Mouse (Mus musculus) liver, adult 2 months (tissue): ENCODE data around the gene Mst1. TPM values are rescaled to one million over a fixed set of nuclear protein-coding genes. Genes with fewer than 3 reads are reported as not detected.

Experiments used
- DNase-seq: peaks from one replicate; pipeline ENCODE4 v3.0.0-alpha.2; 2011; ENCODE audit warnings: low read depth, low spot score; ENCODE audit errors: extremely low read depth
- H3K27ac ChIP-seq: fragments of 200-500 bp; replicated peaks from 2 replicates; pipeline ENCODE4 v1.5.1; 2012; ENCODE audit warnings: low read depth, mild to moderate bottlenecking, control low read depth, inconsistent platforms, low read length; ENCODE audit not compliant: insufficient read depth
- H3K27me3 ChIP-seq: fragments of 200-500 bp; 2 replicates; pipeline ENCODE4 v1.6.1; 2012; ENCODE audit warnings: mild to moderate bottlenecking, moderate library complexity, low read length, inconsistent platforms; ENCODE audit not compliant: control insufficient read depth, insufficient read depth
- H3K36me3 ChIP-seq: fragments of 200-500 bp; 2 replicates; pipeline ENCODE4 v1.6.1; 2012; ENCODE audit warnings: low read length, inconsistent platforms; ENCODE audit not compliant: control insufficient read depth, insufficient read depth
- H3K4me1 ChIP-seq: fragments of 200-500 bp; 2 replicates; pipeline ENCODE4 v1.6.1; 2011; ENCODE audit warnings: low read length; ENCODE audit not compliant: control insufficient read depth, insufficient read depth
- H3K4me3 ChIP-seq: fragments of 200-500 bp; 2 replicates; pipeline ENCODE4 v1.5.1; 2011; ENCODE audit warnings: low read depth, mild to moderate bottlenecking, control low read depth, low read length, moderate library complexity; ENCODE audit not compliant: insufficient read depth
- H3K79me2 ChIP-seq: fragments of 200-500 bp; 2 replicates; pipeline ENCODE4 v1.6.1; 2012; ENCODE audit warnings: inconsistent platforms, mild to moderate bottlenecking, low read length, moderate library complexity; ENCODE audit not compliant: control insufficient read depth, insufficient read depth
- H3K9ac ChIP-seq: fragments of 200-500 bp; 2 replicates; pipeline ENCODE4 v1.6.1; 2012; ENCODE audit warnings: low read depth, mild to moderate bottlenecking, control low read depth, inconsistent platforms, low read length
- CTCF ChIP-seq: fragments of 200-500 bp; IDR thresholded peaks from 2 replicates; pipeline ENCODE4 v1.5.1; 2011; ENCODE audit warnings: low read depth, low read length, control low read depth
- POLR2A ChIP-seq: fragments of 200-500 bp; IDR thresholded peaks from 2 replicates; pipeline ENCODE4 v1.6.1; 2011; ENCODE audit warnings: low read length, control low read depth; ENCODE audit not compliant: insufficient read depth; ENCODE audit errors: extremely low read depth
- WGBS: fragments of 180-500 bp; shearing (Covaris S2); methylation state at CpG from one replicate; pipeline ENCODE4 v1.1.7; 2018; 5-methylcytosine and 5-hydroxymethylcytosine counted together
- polyA plus RNA-seq: library from polyadenylated mRNA; depleted of rRNA; stranded (reverse); fragments of >200 nt; gene quantifications from 2 replicates; pipeline ENCODE4 v1.2.3, GENCODE M21; 2012
- total RNA-seq: library from RNA; depleted of rRNA; stranded (reverse); fragments of >200 nt; gene quantifications from 2 replicates; pipeline ENCODE4 v1.2.3, GENCODE M21; 2014

Mst1 gene
- total and polyA plus RNA-seq, 2 experiments = 143 to 264 TPM

DNA sequence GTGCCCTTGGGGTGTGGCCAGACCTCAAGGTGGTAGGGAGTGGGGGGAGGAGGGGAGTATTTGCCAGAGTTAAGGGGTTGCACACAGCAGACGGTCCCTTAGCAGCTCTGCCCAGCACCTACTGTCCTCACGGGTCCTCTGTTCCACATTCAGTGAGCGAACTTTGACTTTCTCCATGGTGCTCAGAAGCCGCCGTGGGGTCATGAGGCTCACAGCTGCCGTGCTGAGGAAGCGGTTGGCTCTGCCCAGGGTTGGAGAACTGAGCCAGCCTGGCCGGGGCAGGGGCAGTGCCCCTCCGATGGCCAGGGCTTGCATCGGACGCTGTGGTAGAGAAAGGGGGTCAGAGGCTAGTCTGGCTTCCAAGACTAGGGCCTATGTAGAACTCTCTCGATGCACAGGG is 16.9 kb upstream of the Mst1 start:
- H3K4me3 ChIP-seq = no peak overlapping the region
- WGBS = 83% methylated on average over 12 of the region's 12 CpGs
- no peaks in the 10 kb centered on the region for H3K4me1 ChIP-seq
- no peak for TF ChIP-seq CTCF
- TF ChIP-seq POLR2A = no peak
- no peaks in the 10 kb centered on the region for H3K79me2 ChIP-seq
- no peaks in the 10 kb centered on the region for H3K27me3 ChIP-seq
- DNase-seq = no peak
- no peak overlapping the region for H3K27ac ChIP-seq
- H3K9ac ChIP-seq = no peak overlapping the region
- H3K36me3 ChIP-seq = peaks cover 16% of the 10 kb centered on the region; the same call in 1 of the 2 replicates

DNA sequence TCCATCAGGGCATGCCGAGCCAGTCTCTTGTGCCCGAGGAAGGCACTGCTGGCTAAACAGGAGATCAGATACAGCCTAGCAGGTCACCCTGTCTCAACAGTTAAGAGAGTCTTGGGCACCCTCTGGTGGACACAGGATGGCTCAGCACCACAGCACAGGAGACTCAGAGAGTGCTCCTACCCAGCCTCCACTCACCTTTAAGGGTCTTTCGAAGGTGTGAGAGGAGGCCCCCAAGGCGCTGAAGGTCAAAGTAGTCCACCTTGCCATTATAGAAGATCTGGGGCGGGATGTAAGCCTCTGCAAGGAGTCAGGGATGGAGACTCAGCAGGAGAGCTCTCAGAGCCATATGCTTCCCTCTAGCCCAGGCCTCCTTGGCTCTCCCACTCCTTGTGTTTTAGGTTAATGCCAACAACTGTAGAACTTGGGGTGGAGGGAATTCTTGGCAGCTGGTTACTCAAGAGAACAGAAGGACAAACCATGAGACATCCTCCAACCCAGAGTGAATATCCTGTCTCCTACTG is 14.7 kb upstream of the Mst1 start:
- H3K27me3 ChIP-seq = no peaks in the 10 kb centered on the region
- DNase-seq = no peak
- H3K36me3 ChIP-seq = peaks cover 20% of the 10 kb centered on the region; the same call in 1 of the 2 replicates
- H3K4me1 ChIP-seq = no peaks in the 10 kb centered on the region
- no peak overlapping the region for H3K27ac ChIP-seq
- TF ChIP-seq POLR2A = no peak
- peak; percentile 75 for TF ChIP-seq CTCF
- no peaks in the 10 kb centered on the region for H3K79me2 ChIP-seq
- H3K9ac ChIP-seq = no peak overlapping the region
- 64% methylated on average over 5 of the region's 5 CpGs for WGBS
- H3K4me3 ChIP-seq = no peak overlapping the region

DNA sequence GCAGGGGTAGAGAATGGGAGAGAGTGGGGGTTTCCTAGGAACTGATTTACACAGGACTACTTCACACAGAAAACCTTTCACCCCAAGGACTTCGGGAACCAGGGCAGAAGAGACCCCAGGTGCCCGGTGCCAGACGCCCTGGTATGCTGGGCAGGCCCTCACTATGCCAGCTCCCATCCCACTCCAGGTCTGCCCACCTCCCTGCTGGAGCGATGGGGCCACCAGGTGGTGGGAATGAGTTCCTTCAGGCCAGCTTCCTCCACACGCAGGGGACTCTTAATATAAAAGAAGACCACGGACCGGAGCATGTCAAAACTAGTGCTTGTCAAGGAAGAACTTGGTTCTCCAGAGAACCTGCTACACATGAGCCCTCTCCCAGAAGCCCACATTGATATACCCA is 13.0 kb upstream of the Mst1 start:
- H3K79me2 ChIP-seq = no peaks in the 10 kb centered on the region
- no peaks in the 10 kb centered on the region for H3K27me3 ChIP-seq
- WGBS = 97% methylated on average over 7 of the region's 7 CpGs
- peaks cover 24% of the 10 kb centered on the region; the same call in 1 of the 2 replicates for H3K36me3 ChIP-seq
- H3K9ac ChIP-seq = no peak overlapping the region
- peaks cover 5% of the 10 kb centered on the region for H3K4me1 ChIP-seq
- no peak overlapping the region for H3K27ac ChIP-seq
- no peak for DNase-seq
- no peak for TF ChIP-seq CTCF
- no peak for TF ChIP-seq POLR2A
- no peak overlapping the region for H3K4me3 ChIP-seq

DNA sequence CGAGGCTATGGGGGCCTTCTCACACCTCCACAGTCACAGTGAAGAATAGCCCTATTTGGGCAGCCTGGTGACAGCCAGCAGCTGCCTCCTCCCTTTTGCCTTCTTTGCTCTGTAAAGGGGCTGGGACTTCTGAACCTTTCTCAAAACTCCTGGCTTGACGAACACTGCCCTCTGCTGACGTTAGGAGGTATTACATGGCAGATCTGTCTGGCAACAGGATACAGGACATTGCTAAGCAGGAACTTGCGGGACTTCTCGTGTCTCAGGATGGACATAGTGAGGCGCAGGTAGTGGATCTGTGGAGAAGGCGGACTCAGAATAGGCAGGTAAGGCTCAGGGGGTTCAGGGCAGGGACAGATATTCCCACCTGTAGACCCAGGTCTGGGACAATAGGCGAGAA is 12.3 kb upstream of the Mst1 start:
- Histone ChIP-seq H3K36me3 (peaks cover 20% of the 10 kb centered on the region; the same call in 1 of the 2 replicates), H3K4me3 (no peak overlapping the region)
- TF ChIP-seq CTCF (peak; percentile 70), POLR2A (no peak)

DNA sequence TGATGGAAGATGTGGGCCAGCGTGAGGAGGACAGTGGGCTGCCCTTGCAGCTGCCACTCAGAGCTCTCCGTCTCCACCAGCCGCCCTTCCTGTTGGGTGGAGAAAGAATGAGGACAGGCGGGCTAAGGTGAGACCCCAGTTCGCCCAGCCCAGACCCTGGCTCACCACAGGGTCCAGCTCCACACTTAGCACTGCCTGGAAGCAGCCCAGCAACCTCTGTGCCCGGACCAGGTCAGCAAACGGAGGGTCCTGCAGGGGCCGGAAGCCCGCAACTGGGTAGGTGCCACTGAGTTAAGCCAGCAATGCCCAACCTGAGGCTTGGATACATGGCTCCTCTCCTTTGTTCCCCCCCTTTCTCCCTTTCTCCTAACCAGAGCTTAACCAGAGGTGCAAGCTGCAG is 11.2 kb upstream of the Mst1 start:
- no peaks in the 10 kb centered on the region for H3K79me2 ChIP-seq

More for the DNA sequence above, 12.3 kb upstream of the Mst1 start:
- 31% methylated on average over 8 of the region's 8 CpGs for WGBS
- no peaks in the 10 kb centered on the region for H3K79me2 ChIP-seq
- DNase-seq = peak; percentile 75
- H3K27ac ChIP-seq = no peak overlapping the region
- H3K4me1 ChIP-seq = peaks cover 11% of the 10 kb centered on the region
- H3K27me3 ChIP-seq = no peaks in the 10 kb centered on the region
- no peak overlapping the region for H3K9ac ChIP-seq

DNA sequence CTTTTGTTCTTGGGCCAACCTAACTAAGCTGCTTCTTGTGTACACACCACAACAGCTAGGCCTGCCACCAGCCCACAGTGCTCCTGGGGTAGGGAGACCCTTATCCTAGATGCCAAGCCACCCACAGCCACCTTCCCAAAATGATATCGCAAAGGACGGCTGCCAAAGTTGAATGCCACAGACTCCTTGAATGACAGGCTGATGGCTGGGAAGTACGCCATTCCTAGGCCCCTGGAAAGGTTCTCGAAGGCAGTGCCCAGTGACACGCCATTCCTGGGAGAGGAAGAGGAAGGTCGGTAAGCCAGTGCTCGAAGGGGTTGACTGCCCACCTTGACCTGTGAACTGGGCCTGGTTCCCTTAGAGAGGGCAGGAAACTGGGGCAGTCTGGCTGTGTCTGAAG is 10.7 kb upstream of the Mst1 start:
- Histone ChIP-seq H3K4me3 (no peak overlapping the region), H3K79me2 (no peaks in the 10 kb centered on the region), H3K27ac (no peak overlapping the region), H3K27me3 (no peaks in the 10 kb centered on the region), H3K36me3 (peaks cover 17% of the 10 kb centered on the region; the same call in 1 of the 2 replicates), H3K9ac (no peak overlapping the region), H3K4me1 (peaks cover 17% of the 10 kb centered on the region)
- 86% methylated on average over 7 of the region's 7 CpGs for WGBS
- DNase-seq = no peak
- TF ChIP-seq CTCF (no peak), POLR2A (no peak)

More for the DNA sequence above, 11.2 kb upstream of the Mst1 start:
- Histone ChIP-seq H3K4me1 (peaks cover 17% of the 10 kb centered on the region), H3K27me3 (no peaks in the 10 kb centered on the region), H3K4me3 (no peak overlapping the region), H3K27ac (no peak overlapping the region), H3K36me3 (peaks cover 17% of the 10 kb centered on the region; the same call in 1 of the 2 replicates), H3K9ac (no peak overlapping the region)
- TF ChIP-seq CTCF (no peak), POLR2A (no peak)
- no peak for DNase-seq
- 95% methylated on average over 9 of the region's 9 CpGs for WGBS
